Mouse (Mus musculus): Measurements from ENCODE around the gene Rp9. TPM values are rescaled to one million over a fixed set of nuclear protein-coding genes. Genes with fewer than 3 reads are reported as not detected.

Gene Rp9
- polyA plus RNA-seq, 1 experiment from 2014 or later, result 68.3 TPM

Other genes starting within 250 kb of the Rp9 start
- gene Zfp809, start 244.0 kb downstream of the Rp9 start, polyA plus RNA-seq (2015; fragmentation: Nextera tagmentation; extraction: Ambion mirVana), result 19.5 and 19.7 TPM in 2 replicates
- 7.6 and 8.4 TPM in 2 replicates for gene Zfp599, start 209.8 kb downstream of the Rp9 start, polyA plus RNA-seq (2015; fragmentation: Nextera tagmentation; extraction: Ambion mirVana)
- 30.1 and 31.3 TPM in 2 replicates for gene Zfp810, start 162.1 kb downstream of the Rp9 start, polyA plus RNA-seq (2015; fragmentation: Nextera tagmentation; extraction: Ambion mirVana)
- gene Anln, start 80.6 kb downstream of the Rp9 start, polyA plus RNA-seq (2015; fragmentation: Nextera tagmentation; extraction: Ambion mirVana), result 41.9 and 42.5 TPM in 2 replicates
- 3.1 and 4.4 TPM in 2 replicates for gene 9530077C05Rik, start 58.2 kb downstream of the Rp9 start, polyA plus RNA-seq (2015; fragmentation: Nextera tagmentation; extraction: Ambion mirVana)
- not detected in 2 replicates for gene Gm17545, start 15.5 kb downstream of the Rp9 start, polyA plus RNA-seq (2015; fragmentation: Nextera tagmentation; extraction: Ambion mirVana)
- 13.8 and 14.8 TPM in 2 replicates for gene Bbs9, start 6.0 kb upstream of the Rp9 start, polyA plus RNA-seq (2015; fragmentation: Nextera tagmentation; extraction: Ambion mirVana)